Mouse (Mus musculus) right cerebral cortex, postnatal 36 days (tissue): Measurements from ENCODE around the gene Myo1b.

Experiments used
- DNase-seq, 2 experiments: peaks; one replicate each; pipeline ENCODE4 v3.0.0; 2022; ENCODE audit warnings: low spot score in 2 of 2, mixed read lengths in 1 of 2

Gene Myo1b

DNA sequence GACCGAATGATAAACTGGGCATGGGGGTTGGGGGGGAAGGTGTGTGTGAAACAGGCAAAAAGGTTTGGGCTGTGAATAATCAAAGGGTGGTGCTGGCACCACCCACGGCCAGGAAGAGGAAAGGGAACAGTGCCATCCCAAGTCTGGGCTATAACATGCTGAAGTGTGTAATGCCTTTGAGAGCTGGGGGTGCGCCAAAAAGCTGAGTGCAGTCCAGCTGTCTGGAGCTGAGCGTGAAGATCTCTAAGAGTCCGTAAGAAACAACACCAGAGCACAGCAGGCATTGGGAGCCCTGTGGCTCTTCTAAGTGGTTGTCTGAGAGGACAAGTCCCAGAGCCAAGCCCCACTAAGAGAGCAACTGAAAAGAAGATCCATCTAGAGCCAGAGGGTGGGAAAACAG is 63.6 kb downstream of the Myo1b start:
- DNase-seq: no peak

DNA sequence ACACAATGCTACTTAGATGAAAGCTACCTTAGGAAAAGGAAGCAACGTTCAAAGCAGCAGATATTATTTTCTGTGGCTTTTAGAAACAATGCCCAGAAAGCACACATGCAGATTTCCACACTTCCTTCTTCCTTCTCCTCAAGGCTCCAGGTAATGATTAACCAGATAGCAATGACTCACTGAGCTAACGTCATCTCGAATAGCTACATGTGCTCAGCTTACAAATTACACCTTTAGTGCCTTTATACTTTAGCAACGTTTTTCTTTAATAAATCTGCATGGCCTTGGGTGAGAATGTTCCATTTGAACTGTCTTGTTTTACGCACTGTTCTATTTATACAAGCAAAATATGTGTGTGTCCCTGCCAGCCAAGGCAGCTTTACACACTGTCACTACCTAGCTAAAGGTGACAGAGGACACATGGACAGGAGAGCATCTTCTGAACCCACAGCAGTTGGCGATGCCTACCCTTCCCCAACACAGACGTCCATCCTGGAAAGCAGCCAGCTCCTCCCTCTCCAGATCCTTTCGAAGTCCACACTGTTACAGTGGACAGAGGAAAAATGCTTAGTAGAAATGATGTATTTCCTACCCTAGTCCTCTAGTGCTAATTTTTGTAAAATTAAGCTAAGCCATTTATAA is 66.2 kb downstream of the Myo1b start:
- DNase-seq: no peak

- DNase-seq: peak in 1 of 2 experiments; percentile 50
Observed at GRCm38 (mm10) chr1:51845264-51846036, 70.4 kb downstream of the Myo1b start.

GRCm38 (mm10) chr1:51837845-51838623 is 77.8 kb downstream of the Myo1b start:
- DNase-seq: no peak

- no peak for DNase-seq
Observed at GRCm38 (mm10) chr1:51837311-51837710, 78.6 kb downstream of the Myo1b start.

DNA sequence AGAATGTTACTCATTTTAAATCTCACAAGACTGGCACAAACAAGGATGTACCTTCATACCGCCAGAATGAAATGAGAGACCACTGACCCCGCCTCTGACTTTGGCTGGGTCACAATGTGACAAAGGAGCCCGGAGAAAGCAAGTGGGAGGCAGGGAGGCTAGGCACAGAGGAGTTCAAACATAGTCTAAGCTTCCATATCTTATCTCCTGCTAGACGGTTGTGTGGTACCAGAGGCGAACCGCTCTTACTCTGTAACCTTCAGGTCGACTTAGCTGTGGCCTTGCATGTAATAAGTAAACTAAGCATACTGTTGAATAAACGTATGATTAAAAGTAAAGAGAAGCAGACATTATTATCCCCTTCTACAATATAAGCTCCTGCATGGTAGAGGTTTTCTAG is 80.1 kb downstream of the Myo1b start:
- no peak for DNase-seq

- DNase-seq: no peak
Observed at GRCm38 (mm10) chr1:51834072-51834471, 81.8 kb downstream of the Myo1b start.

GRCm38 (mm10) chr1:51829353-51829752 is 86.5 kb downstream of the Myo1b start:
- DNase-seq: no peak

- no peak for DNase-seq
Observed at GRCm38 (mm10) chr1:51822531-51822930, 93.3 kb downstream of the Myo1b start.

DNA sequence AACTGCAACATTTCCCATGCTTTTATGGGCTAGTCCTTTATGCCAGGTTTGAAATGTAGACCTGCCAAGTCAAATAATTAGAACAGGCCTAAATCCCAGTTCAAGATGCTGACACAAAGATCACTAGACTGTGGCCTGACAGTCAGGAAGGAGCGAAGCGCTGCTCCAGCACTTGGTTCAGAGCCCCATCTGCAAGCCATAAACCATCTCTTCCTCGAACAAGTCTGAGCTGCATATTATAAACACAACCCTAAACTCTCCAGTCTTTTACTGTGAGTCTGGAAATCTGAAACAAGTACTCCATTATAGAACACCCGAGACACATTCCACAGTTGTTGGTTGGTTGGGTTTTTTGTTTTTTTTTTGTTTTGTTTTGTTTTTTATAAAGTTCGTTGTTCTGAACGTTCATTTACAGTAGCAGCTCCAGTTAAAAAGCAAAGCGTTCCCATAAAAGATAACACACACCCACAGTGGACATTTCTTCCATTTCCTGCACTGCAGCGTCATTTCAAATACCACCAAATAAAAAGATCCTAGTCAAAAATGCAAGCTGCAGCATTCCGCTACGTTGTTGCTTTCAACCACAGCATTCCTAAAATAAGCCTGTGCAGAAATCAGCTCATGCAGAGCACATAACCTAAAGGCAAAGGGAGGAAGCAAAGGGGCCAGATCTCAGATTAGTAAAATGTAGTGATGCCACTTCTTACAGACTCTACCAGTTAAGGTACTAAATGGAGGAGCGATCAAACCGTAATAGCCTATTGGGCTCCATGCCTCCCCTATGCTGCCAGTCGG is 94.0 kb downstream of the Myo1b start:
- no peak for DNase-seq

GRCm38 (mm10) chr1:51820520-51820919 is 95.4 kb downstream of the Myo1b start:
- no peak for DNase-seq

- DNase-seq: peak in 1 of 2 experiments; percentile 21
Observed at GRCm38 (mm10) chr1:51820013-51820441, 95.8 kb downstream of the Myo1b start.

GRCm38 (mm10) chr1:51815636-51816035 is 100.2 kb downstream of the Myo1b start:
- no peak for DNase-seq

- DNase-seq: no peak
Observed at GRCm38 (mm10) chr1:51814854-51815630, 100.8 kb downstream of the Myo1b start.

DNA sequence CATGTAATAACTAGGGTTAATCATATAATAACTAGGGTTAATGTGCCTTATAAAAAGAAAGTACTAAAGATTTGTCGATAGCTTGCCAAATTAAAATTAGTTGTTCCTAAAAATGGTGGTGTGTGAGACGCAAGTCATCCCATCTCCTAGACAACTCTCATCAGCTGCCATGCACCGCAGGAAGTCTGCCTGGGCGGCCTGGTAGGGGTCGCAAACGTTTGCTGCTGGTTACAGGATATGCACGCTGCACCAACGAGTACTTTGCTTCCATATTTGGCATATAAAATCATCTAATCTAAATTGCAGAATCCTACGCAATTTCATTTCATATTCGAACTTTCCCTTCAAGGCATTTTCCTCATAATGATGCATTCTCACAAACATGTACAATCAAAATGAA is 107.0 kb downstream of the Myo1b start:
- DNase-seq: no peak

GRCm38 (mm10) chr1:51808228-51808627 is 107.6 kb downstream of the Myo1b start:
- no peak for DNase-seq

GRCm38 (mm10) chr1:51805040-51805610 is 110.7 kb downstream of the Myo1b start:
- no peak for DNase-seq

GRCm38 (mm10) chr1:51804296-51805039 is 111.4 kb downstream of the Myo1b start:
- DNase-seq: no peak

DNA sequence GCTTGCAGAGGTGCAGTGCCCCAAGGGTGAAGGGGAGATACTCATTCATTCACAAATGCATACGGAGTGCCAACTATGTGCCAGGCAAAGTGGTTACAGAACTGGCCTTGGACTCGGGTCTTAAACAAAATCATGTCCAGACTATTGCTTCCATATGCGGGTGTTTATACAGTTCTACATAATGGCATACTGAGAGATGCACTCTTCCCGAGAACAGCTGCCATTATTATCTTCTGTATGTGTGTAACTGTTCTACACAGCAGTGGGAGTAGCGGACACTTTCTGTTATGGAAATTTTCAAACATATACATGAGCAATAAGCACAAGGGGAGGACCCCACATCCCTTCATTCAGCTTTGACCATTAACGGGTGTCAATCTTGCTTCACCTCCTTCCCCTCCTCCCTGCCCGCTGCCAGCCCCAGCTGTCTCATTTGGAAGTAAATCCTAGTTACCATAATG is 117.8 kb downstream of the Myo1b start:
- DNase-seq: no peak
